Mouse (Mus musculus) cerebellum, adult 8-10 months (tissue): ENCODE measurements at regions not wholly inside any gene's neighbourhood (a gene's known extent, or its start where the extent isn't known, plus 50 kb on each side); places are given as distances from the start of the nearest gene placed in this dataset.
A peak's percentile ranks its signal among the peaks of the same experiment; 100 is the strongest.

Experiments
- DNase-seq: peaks from one replicate; pipeline ENCODE4 v3.0.0; 2022

- no peak for DNase-seq
Observed at GRCm38 (mm10) chr2:116942321-116942791, 63.9 kb downstream of the Tmco5 start.

GRCm38 (mm10) chr2:116948538-116948937 is 70.0 kb downstream of the Tmco5 start:
- no peak for DNase-seq

- no peak for DNase-seq
Observed at GRCm38 (mm10) chr2:116949741-116950140, 71.2 kb downstream of the Tmco5 start.

GRCm38 (mm10) chr2:116950154-116950553 is 71.7 kb downstream of the Tmco5 start:
- DNase-seq = no peak

GRCm38 (mm10) chr2:116951481-116951880 is 73.0 kb downstream of the Tmco5 start:
- no peak for DNase-seq

- DNase-seq = no peak
Observed at GRCm38 (mm10) chr2:116954280-116954679, 75.8 kb downstream of the Tmco5 start.

- no peak for DNase-seq
Observed at GRCm38 (mm10) chr2:116954896-116955295, 76.4 kb downstream of the Tmco5 start.

- DNase-seq = no peak
Observed at GRCm38 (mm10) chr2:116963116-116963873, 84.8 kb downstream of the Tmco5 start.

GRCm38 (mm10) chr2:116966266-116966665 is 87.8 kb downstream of the Tmco5 start:
- no peak for DNase-seq

- no peak for DNase-seq
Observed at GRCm38 (mm10) chr2:116971666-116972613, 93.4 kb downstream of the Tmco5 start.

GRCm38 (mm10) chr2:116972614-116972985 is 94.1 kb downstream of the Tmco5 start:
- DNase-seq = no peak

- DNase-seq = no peak
Observed at GRCm38 (mm10) chr2:116973441-116973840, 95.0 kb downstream of the Tmco5 start.

GRCm38 (mm10) chr2:116974152-116974551 is 95.7 kb downstream of the Tmco5 start:
- DNase-seq = no peak

- no peak for DNase-seq
Observed at GRCm38 (mm10) chr2:116974569-116975060, 96.1 kb downstream of the Tmco5 start.

GRCm38 (mm10) chr2:116975091-116975600 is 96.7 kb downstream of the Tmco5 start:
- peak; percentile 92 for DNase-seq

- peak; percentile 86 for DNase-seq
Observed at GRCm38 (mm10) chr2:116975601-116976431, 97.3 kb downstream of the Tmco5 start.

- no peak for DNase-seq
Observed at GRCm38 (mm10) chr2:116976432-116976750, 97.9 kb downstream of the Tmco5 start.

- DNase-seq = no peak
Observed at GRCm38 (mm10) chr2:116976951-116977503, 98.5 kb downstream of the Tmco5 start.

GRCm38 (mm10) chr2:116977771-116978600 is 99.5 kb downstream of the Tmco5 start:
- no peak for DNase-seq

- DNase-seq = no peak
Observed at GRCm38 (mm10) chr2:116978809-116979208, 100.3 kb downstream of the Tmco5 start.
